Mouse (Mus musculus) liver, embryonic 16.5 days (tissue): ENCODE measurements around the gene Itga11. TPM values are rescaled to one million over a fixed set of nuclear protein-coding genes. Genes with fewer than 3 reads are reported as not detected.
A peak's percentile ranks its signal among the peaks of the same experiment; 100 is the strongest.
"Not testable (repeated sequence)": the region's sequence is repeated elsewhere in the genome, so short reads cannot be mapped to it uniquely, and the experiment has no call there.

Experiments used
- ATAC-seq: fragments of 200-750 bp; cut with Nextera tagmentation; 2 replicates; pipeline ENCODE4 v1.8.0; 2017; ENCODE audit warnings: low read depth, mild to moderate bottlenecking, moderate number of reproducible peaks, moderate library complexity
- H3K27ac ChIP-seq: fragments of 300-500 bp; sonication (generic); 2 replicates; pipeline ENCODE4 v1.5.1; 2014; ENCODE audit warnings: mild to moderate bottlenecking, low read length
- H3K27me3 ChIP-seq: fragments of 300-500 bp; sonication (generic); 2 replicates; pipeline ENCODE4 v1.6.1; 2014; ENCODE audit warnings: low read depth, low read length, mixed read lengths; ENCODE audit not compliant: control insufficient read depth, insufficient read depth
- H3K36me3 ChIP-seq: fragments of 300-500 bp; sonication (generic); 2 replicates; pipeline ENCODE4 v1.6.1; 2014; ENCODE audit warnings: mild to moderate bottlenecking; ENCODE audit not compliant: control insufficient read depth, insufficient read depth
- H3K4me1 ChIP-seq: fragments of 300-500 bp; sonication (generic); 2 replicates; pipeline ENCODE4 v1.6.1; 2014; ENCODE audit warnings: low read depth, low read length, mixed read lengths; ENCODE audit not compliant: control insufficient read depth
- H3K4me2 ChIP-seq: fragments of 300-500 bp; sonication (generic); 2 replicates; pipeline ENCODE4 v1.6.1; 2014; ENCODE audit warnings: low read depth, low read length, mixed read lengths
- H3K4me3 ChIP-seq: fragments of 300-500 bp; sonication (generic); 2 replicates; pipeline ENCODE4 v1.5.1; 2014; ENCODE audit warnings: low read depth, mild to moderate bottlenecking, low read length
- H3K9ac ChIP-seq: fragments of 300-500 bp; sonication (generic); 2 replicates; pipeline ENCODE4 v1.6.1; 2014; ENCODE audit warnings: low read depth, low read length
- H3K9me3 ChIP-seq: fragments of 300-500 bp; sonication (generic); replicated peaks from 2 replicates; pipeline ENCODE4 v1.6.1; 2016; ENCODE audit warnings: low read length; ENCODE audit not compliant: control insufficient read depth
- WGBS: fragments of 180-500 bp; shearing (Covaris S2); extraction: QIAGEN DNeasy Blood & Tissue Kit; methylation state at CpG from one replicate; pipeline ENCODE4 v1.1.7; 2014; ENCODE audit not compliant: insufficient replicate concordance; 5-methylcytosine and 5-hydroxymethylcytosine counted together
- polyA plus RNA-seq: library from polyadenylated mRNA; unstranded; fragments of >200 nt; fragmentation: Nextera tagmentation; extraction: Ambion mirVana; gene quantifications from 2 replicates; pipeline ENCODE4 v1.2.1, GENCODE M21; 2015

Itga11 gene
- polyA plus RNA-seq, 1 experiment from 2014 or later: 0.12 TPM

- Histone ChIP-seq H3K27me3 (no peaks in the 10 kb centered on the region), H3K9me3 (no peaks in the 10 kb centered on the region), H3K9ac (no peak overlapping the region), H3K4me1 (no peaks in the 10 kb centered on the region; the same call in 1 of the 2 replicates), H3K4me3 (no peak overlapping the region), H3K27ac (no peak overlapping the region), H3K4me2 (no peak overlapping the region), H3K36me3 (no peaks in the 10 kb centered on the region)
- 59% methylated on average over 3 of the region's 3 CpGs for WGBS
- no peak for ATAC-seq
These were observed 104.3 kb downstream of the Itga11 start for GRCm38 (mm10) chr9:62781965-62782364.

DNA sequence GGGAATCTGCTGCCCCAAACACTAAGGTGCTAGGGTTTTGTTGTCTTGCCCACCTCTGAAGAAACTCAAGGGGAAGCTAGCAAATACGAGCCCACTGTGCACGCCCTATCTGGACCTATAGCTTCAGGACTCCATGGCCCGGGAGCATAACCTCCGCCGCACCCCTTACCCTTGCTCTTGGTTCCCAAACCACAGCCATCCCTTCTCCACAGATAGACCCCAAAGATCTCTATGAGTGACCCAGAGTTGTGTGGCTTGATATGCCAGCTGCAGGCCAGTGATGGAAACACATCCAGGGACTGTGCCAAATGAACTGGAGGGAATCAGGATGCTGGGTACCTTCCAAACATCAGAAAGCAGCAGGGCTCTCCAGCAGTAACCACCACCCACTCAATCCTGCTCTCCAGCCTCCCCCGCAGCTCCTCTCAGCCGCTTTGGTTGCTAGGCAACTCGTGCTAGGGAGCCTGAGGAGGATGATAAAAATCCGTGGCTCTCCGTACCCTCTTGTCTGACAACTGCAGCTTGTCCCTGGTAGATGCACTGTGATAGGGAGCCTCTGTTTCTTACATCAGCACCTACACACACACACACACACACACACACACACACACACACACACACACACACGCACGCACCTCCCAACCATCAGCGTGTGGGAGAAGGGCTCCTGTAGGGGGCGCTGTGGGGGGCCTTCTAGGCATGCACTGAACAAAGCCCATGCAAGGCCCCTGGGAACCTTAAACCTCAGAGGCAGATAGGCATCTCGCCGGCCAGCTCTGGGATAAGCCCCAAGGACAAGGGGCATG lies 105.6 kb downstream of the Itga11 start:
- ATAC-seq: no peak

GRCm38 (mm10) chr9:62784233-62784632 lies 106.6 kb downstream of the Itga11 start:
- Histone ChIP-seq H3K4me1 (no peaks in the 10 kb centered on the region; the same call in 1 of the 2 replicates), H3K4me3 (no peak overlapping the region), H3K4me2 (no peak overlapping the region), H3K9ac (no peak overlapping the region), H3K27me3 (no peaks in the 10 kb centered on the region), H3K36me3 (no peaks in the 10 kb centered on the region), H3K9me3 (no peaks in the 10 kb centered on the region), H3K27ac (no peak overlapping the region)
- ATAC-seq: no peak
- WGBS: 84% methylated on average over 2 of the region's 2 CpGs

More for the DNA sequence above, 105.6 kb downstream of the Itga11 start:
- no peak overlapping the region for H3K9ac ChIP-seq
- no peaks in the 10 kb centered on the region for H3K36me3 ChIP-seq
- H3K9me3 ChIP-seq: no peaks in the 10 kb centered on the region
- H3K4me1 ChIP-seq: no peaks in the 10 kb centered on the region; the same call in 1 of the 2 replicates
- H3K4me3 ChIP-seq: no peak overlapping the region
- WGBS: 41% methylated on average over 16 of the region's 16 CpGs
- H3K4me2 ChIP-seq: no peak overlapping the region
- H3K27ac ChIP-seq: no peak overlapping the region
- no peaks in the 10 kb centered on the region for H3K27me3 ChIP-seq

DNA sequence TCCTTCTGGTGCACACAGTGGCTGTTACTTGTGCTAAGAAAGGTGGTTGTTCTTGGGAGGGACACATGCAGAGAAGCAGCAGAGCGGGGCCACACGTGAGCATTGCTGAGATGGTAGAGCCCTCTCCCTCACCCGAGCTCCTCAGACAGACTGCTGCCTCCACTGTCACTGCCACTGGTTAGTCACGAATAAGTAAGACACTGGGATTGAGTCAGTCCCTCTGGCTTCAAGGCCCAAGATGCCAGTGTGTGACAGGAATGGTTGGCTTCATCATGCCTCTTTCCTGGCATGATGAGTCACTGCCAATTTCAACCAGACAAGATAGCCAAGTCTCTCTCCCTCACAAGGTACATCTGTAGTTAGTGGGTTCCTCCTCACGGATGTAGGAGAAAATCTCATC lies 109.1 kb downstream of the Itga11 start:
- no peak overlapping the region for H3K27ac ChIP-seq
- no peaks in the 10 kb centered on the region for H3K36me3 ChIP-seq
- H3K4me2 ChIP-seq: no peak overlapping the region
- H3K4me3 ChIP-seq: no peak overlapping the region
- H3K9ac ChIP-seq: no peak overlapping the region
- no peaks in the 10 kb centered on the region for H3K27me3 ChIP-seq
- H3K4me1 ChIP-seq: no peaks in the 10 kb centered on the region; the same call in 1 of the 2 replicates
- ATAC-seq: no peak
- WGBS: 60% methylated on average over 5 of the region's 5 CpGs
- H3K9me3 ChIP-seq: no peaks in the 10 kb centered on the region

DNA sequence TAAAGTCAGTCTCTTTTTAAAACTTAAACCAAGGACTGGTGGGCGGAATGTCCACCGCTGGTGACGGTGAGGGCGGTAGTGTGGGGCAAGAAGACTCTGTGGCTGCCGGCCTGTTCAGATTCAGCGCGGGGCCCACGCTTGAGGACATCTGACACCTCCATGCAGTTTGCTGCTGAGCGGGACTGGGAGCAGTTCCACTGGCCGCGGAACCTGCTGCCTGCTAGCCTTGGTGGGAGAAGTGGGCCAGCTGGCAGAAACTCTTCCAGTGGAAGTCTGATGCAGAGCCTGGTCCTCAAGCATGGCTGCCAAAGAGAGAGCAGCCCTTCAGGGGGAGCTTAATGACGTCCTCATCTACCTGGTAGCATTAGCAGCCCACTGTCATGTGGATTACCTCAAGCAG lies 112.2 kb downstream of the Itga11 start:
- no peaks in the 10 kb centered on the region for H3K27me3 ChIP-seq
- H3K27ac ChIP-seq: no peak overlapping the region
- H3K9me3 ChIP-seq: no peaks in the 10 kb centered on the region
- H3K4me1 ChIP-seq: no peaks in the 10 kb centered on the region
- no peaks in the 10 kb centered on the region for H3K36me3 ChIP-seq
- H3K9ac ChIP-seq: no peak overlapping the region
- no peak for ATAC-seq
- no peak overlapping the region for H3K4me2 ChIP-seq
- no peak overlapping the region for H3K4me3 ChIP-seq
- WGBS: 87% methylated on average over 12 of the region's 12 CpGs

- not testable (repeated sequence) for H3K4me3 ChIP-seq, H3K4me1 ChIP-seq, H3K27me3 ChIP-seq, ATAC-seq, H3K9me3 ChIP-seq, H3K27ac ChIP-seq, H3K9ac ChIP-seq, H3K4me2 ChIP-seq
- H3K36me3 ChIP-seq: peaks cover 21% of the 10 kb centered on the region
- whole genome bisulfite sequencing: 85% methylated on average over 2 of the region's 2 CpGs
These were observed 121.6 kb downstream of the Itga11 start for GRCm38 (mm10) chr9:62799218-62799617.

DNA sequence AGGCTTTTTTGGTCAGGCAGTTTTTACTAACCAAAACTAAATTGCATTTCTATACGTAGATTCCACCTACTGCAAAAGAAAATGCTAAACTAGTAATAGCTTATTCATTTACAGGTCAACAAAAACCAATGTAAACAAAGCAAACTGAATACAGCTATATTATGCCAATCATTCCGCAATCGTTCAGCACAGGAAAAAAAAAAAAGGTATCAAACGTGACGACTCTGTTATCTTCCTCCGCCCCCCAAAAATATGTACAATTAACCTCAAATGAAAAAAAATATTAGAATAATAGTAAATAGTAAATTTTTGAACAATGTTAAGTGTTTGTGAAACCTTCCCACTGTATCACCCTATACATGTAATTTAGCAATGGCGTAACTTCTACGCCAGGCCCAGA lies 132.5 kb downstream of the Itga11 start:
- Histone ChIP-seq H3K9ac (peak overlapping the region; percentile 98), H3K4me2 (peak overlapping the region; percentile 70), H3K4me1 (peaks cover 18% of the 10 kb centered on the region), H3K9me3 (no peaks in the 10 kb centered on the region), H3K27me3 (no peaks in the 10 kb centered on the region), H3K4me3 (peak overlapping the region; percentile 100), H3K27ac (peak overlapping the region; percentile 92), H3K36me3 (no peaks in the 10 kb centered on the region)
- ATAC-seq: no peak
- WGBS: 14% methylated on average over 8 of the region's 8 CpGs

DNA sequence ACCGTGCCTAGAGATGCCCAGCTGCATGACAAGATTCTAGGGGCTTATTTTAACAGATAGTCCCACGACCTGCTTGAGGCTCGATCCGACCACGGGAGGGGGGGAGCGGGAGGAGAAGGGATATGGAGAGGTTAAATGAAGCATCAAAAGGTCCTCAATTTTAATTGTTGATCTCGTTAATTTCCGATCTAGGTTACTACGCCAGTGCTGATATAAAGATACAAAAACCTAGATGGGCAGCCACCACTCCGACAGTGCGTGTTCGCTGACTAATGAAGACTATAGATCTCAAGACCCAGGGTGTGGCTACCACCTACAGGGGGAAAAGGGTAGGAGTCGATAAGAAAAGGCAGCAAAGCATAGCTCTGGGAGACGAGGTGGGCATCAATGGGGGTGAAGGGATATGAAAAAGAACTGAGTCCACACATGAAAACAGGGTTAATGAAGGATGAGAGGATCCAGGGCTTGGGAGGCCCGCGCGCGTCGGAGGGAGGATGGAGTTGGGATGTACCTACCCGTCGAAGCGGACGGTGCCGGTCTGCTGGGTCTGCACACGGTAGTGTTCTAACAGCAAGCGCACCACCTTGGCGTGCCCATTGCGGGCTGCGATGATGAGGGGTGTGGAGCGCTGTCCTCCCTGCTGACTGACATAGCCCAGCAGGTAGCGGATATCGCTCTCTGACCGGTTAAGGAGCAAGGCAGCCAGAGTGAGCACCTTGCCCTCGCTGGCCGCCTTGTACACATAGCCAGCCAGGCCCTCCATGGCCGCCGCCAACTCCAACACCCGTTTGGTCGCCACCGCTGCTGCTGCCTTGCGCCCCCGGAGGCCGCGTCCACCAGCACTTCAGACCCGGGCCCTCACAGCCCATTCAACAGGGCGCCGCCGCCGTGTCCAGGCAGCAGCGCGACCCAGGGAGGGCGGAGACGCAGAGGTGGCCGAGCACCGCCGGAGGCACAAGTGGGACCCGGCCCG lies 133.2 kb downstream of the Itga11 start:
- no peaks in the 10 kb centered on the region for H3K27me3 ChIP-seq
- no peaks in the 10 kb centered on the region for H3K9me3 ChIP-seq
- H3K4me1 ChIP-seq: peaks cover 22% of the 10 kb centered on the region
- under 1% methylated on average over 48 of the region's 58 CpGs for WGBS
- H3K4me3 ChIP-seq: peak overlapping the region; percentile 100
- H3K9ac ChIP-seq: peak overlapping the region; percentile 98
- ATAC-seq: peak; percentile 52
- no peaks in the 10 kb centered on the region for H3K36me3 ChIP-seq
- peak overlapping the region; percentile 70 for H3K4me2 ChIP-seq
- peak overlapping the region; percentile 92 for H3K27ac ChIP-seq
